Mouse (Mus musculus) adrenal gland, postnatal 14 days (tissue): Measurements from ENCODE around the gene Hsd3b4. TPM values are rescaled to one million over a fixed set of nuclear protein-coding genes. Genes with fewer than 3 reads are reported as not detected.
"Not testable (repeated sequence)": the region's sequence is repeated elsewhere in the genome, so short reads cannot be mapped to it uniquely, and the experiment has no call there.

Experiments
- DNase-seq: peaks from one replicate; pipeline ENCODE4 v3.0.0; 2021; ENCODE audit warnings: mixed read lengths
- long read RNA-seq, 2 experiments: library from polyadenylated mRNA; stranded (forward); transcript quantifications; one replicate each; pipeline ENCODE4 v2.0.0; 2021
- total RNA-seq: library from RNA; stranded (reverse); gene quantifications from 2 replicates; pipeline ENCODE4 v1.2.3, GENCODE M21; 2021

The Hsd3b4 gene
- total RNA-seq: not detected in 2 replicates
- long read RNA-seq, experiment 1: 0 reads
- long read RNA-seq, experiment 2: 0 reads

- not testable (repeated sequence) for DNase-seq
Observed at GRCm38 (mm10) chr3:98510414-98510813, at the start of gene Hsd3b4. TSS of gene Hsd3b4 (minus strand) at chr3:98510514.

DNA sequence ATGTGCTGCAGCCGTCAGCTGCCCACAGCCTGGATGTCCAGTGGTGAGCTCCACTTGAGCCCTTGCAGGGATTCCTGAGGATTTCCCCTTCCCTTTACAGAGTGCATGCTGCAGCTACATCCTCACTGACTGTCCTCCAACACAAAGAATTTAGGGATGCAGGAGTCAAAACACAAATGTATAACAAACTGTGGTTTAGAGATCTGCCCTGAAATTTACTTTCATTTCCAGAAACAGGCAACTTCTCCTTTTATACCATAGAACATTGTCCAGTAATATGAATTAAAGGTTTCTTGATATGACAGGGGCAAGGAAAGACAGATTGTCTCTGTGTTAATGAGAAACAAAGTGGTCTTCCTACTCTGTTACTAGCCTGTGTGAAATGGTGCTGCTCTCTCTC is 40.5 kb upstream of the Hsd3b4 start:
- not testable (repeated sequence) for DNase-seq

- DNase-seq: not testable (repeated sequence)
Observed at GRCm38 (mm10) chr3:98550215-98550614, 39.9 kb upstream of the Hsd3b4 start.

DNA sequence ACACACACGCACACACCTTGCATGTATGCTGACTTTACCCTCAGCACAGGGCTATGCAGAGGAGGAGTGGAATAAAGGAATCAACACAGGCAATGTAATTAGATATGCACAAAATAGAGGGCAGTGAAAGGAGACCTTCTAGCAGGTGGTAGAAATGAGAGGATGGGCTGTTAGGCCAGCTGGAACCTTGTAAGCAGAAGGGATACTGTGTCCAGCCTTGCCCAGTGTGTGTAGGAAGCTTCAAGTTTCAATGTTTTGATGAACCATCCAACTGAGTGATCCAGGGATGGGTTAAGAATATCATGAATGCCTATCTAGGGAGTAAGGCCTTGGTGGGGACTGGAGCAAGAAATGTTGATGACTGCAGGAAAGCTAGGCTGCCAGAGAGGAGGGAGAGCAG is 38.2 kb upstream of the Hsd3b4 start:
- not testable (repeated sequence) for DNase-seq

DNA sequence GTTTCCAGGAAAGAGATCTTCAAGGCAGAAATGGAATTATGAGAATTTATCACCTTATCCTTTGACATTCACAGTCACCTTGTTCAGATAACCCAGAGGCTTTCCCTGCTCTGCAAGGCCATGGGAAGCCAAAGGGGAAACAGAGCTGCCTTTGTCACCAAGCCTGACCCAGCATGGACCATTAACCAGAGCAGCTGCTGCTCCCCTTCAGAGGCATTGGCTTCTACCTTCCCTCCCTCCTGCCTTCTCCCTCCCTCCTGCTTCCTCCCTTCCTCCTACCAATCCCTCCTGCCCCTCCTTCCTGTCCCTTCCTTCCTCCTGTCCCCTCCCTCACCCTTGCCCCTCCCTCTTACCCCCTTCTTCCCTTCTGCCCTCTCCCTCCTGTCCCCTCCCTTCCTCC is 37.3 kb upstream of the Hsd3b4 start:
- DNase-seq: not testable (repeated sequence)

GRCm38 (mm10) chr3:98524978-98525377 is 14.7 kb upstream of the Hsd3b4 start:
- DNase-seq: not testable (repeated sequence)

- DNase-seq: not testable (repeated sequence)
Observed at GRCm38 (mm10) chr3:98524552-98524951, 14.2 kb upstream of the Hsd3b4 start.

DNA sequence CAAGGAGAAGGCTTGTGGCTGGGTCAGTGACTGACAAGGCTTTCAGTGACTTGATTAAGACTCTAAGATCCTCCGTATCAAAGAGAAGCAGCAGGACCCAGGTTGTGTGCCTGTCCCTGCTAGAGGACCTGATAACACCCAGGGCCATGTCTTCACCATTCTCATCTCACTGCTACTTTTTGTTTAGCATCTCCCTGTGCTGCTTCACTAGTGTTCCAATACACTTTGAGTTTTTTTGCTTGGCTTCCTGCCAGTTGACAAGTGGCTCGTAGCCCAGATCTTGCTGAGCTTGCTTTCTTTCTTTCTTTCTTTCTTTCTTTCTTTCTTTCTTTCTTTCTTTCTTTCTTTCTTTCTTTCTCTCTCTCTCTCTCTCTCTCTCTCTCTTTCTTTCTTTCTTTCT is 12.5 kb upstream of the Hsd3b4 start:
- DNase-seq: not testable (repeated sequence)

GRCm38 (mm10) chr3:98507229-98507628 is 3.1 kb downstream of the Hsd3b4 start:
- DNase-seq: not testable (repeated sequence)

- not testable (repeated sequence) for DNase-seq
Observed at GRCm38 (mm10) chr3:98497401-98497800, 12.9 kb downstream of the Hsd3b4 start.

DNA sequence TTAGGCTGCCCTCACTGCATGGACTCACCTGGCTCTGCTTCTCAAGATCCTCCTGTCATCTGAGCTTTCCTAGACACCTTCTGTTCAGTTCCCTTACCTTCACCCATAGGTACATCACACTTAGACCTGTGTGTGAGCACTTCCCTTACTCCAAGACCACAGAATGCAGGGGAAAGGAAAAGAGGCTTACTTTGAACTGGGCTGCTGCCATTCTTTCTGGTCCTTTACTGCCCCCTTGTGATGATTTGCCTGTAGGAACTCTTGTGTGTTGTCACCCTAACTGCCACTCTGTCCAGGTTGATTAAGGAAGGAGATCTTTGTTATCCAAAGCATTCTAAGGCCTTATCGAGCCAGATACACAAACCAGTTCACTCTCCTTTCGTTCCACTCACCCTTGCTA is 13.6 kb downstream of the Hsd3b4 start:
- DNase-seq: not testable (repeated sequence)

DNA sequence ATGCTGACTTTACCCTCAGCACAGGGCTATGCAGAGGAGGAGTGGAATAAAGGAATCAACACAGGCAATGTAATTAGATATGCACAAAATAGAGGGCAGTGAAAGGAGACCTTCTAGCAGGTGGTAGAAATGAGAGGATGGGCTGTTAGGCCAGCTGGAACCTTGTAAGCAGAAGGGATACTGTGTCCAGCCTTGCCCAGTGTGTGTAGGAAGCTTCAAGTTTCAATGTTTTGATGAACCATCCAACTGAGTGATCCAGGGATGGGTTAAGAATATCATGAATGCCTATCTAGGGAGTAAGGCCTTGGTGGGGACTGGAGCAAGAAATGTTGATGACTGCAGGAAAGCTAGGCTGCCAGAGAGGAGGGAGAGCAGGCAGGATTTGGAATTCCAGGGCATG is 15.3 kb downstream of the Hsd3b4 start:
- not testable (repeated sequence) for DNase-seq

DNA sequence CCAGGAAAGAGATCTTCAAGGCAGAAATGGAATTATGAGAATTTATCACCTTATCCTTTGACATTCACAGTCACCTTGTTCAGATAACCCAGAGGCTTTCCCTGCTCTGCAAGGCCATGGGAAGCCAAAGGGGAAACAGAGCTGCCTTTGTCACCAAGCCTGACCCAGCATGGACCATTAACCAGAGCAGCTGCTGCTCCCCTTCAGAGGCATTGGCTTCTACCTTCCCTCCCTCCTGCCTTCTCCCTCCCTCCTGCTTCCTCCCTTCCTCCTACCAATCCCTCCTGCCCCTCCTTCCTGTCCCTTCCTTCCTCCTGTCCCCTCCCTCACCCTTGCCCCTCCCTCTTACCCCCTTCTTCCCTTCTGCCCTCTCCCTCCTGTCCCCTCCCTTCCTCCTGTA is 16.1 kb downstream of the Hsd3b4 start:
- not testable (repeated sequence) for DNase-seq

- DNase-seq: not testable (repeated sequence)
Observed at GRCm38 (mm10) chr3:98471499-98471898, 38.8 kb downstream of the Hsd3b4 start.

DNA sequence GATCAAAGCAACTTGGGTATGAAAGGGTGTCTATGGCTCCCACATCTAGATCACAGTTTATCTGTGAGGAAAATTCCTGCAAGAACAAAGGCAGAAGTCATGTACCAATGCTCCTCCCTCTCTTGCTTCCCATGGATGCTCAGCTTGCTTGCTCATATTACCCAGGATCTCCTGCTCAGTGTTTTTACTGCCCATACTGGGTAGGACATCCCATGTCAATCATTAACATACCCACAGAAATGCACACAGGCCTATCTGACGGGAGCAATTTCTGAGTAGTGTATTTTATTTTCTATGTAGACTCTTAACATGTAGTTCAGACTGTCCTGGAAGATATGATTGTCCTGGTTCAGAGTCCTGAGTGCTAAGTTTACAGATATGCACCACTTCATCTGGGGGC is 39.3 kb downstream of the Hsd3b4 start:
- DNase-seq: not testable (repeated sequence)

DNA sequence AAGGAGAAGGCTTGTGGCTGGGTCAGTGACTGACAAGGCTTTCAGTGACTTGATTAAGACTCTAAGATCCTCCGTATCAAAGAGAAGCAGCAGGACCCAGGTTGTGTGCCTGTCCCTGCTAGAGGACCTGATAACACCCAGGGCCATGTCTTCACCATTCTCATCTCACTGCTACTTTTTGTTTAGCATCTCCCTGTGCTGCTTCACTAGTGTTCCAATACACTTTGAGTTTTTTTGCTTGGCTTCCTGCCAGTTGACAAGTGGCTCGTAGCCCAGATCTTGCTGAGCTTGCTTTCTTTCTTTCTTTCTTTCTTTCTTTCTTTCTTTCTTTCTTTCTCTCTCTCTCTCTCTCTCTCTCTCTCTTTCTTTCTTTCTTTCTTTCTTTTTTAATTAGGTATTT is 41.0 kb downstream of the Hsd3b4 start:
- not testable (repeated sequence) for DNase-seq

DNA sequence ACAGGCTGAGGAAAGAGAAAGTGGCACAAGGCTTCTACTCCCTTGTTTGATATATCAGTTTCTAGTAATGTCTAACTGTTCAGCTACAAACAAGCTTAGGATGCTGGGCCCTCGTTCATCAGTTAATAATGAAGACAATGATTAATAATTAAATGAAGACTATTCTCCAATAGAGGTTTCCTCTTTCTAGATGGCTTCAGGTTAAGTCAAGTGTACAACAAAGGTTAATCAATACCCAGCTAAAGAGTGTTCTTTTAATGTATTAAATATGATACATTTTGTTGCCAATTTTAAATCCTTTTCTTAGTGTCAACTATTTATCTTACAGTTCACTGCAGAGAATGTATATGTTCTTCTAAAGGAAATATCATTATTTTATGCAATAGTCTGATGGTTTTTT is 53.3 kb downstream of the Hsd3b4 start, which contains the start of gene Gm4450:
Gene Gm4450 (minus strand): TSS at position 101 of the 400 bp plus-strand sequence.
- not testable (repeated sequence) for DNase-seq

DNA sequence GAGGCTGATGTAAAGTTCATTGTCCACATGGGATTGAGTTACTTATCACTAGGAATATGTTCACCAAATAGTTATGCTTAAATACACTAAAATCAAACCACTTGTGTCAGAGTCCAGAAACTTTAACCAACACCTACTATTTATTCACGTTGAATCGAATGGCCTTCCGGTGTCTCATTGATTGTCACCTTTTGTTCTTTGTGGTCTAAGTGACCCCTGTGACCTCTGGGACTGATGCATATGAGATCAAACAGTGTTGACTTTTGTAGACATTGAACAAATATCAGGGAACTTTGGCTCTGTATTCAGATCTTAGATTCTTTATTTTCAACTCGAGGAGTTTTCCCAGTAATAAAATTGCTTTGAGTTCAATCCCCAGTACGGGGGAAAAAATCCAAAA is 56.5 kb downstream of the Hsd3b4 start:
- not testable (repeated sequence) for DNase-seq

Other genes starting within 250 kb of the Hsd3b4 start
- gene Hmgcs2, start 230.1 kb downstream of the Hsd3b4 start, total RNA-seq: 33.0 and 171 TPM in 2 replicates
- 21.0 and 25.2 TPM in 2 replicates for gene Phgdh, start 170.5 kb downstream of the Hsd3b4 start, total RNA-seq
- gene Zfp697, start 128.1 kb downstream of the Hsd3b4 start, total RNA-seq: 3.4 and 4.3 TPM in 2 replicates
- 0.96 TPM in 1 of 2 replicates, not detected in the other for gene Gm4450, start 53.4 kb downstream of the Hsd3b4 start, total RNA-seq
- gene Gm10681, start 78.3 kb upstream of the Hsd3b4 start, total RNA-seq: 1.1 TPM in 1 of 2 replicates, not detected in the other
- gene Hsd3b5, start 119.7 kb upstream of the Hsd3b4 start, total RNA-seq: 0.23 and 6.3 TPM in 2 replicates
- gene Hsd3b2, start 214.0 kb upstream of the Hsd3b4 start, total RNA-seq: 0.15 and 2.4 TPM in 2 replicates